Mouse (Mus musculus) cerebellum, adult 2 months (tissue): ENCODE measurements around the gene Ift81.

Experiments used
- CTCF ChIP-seq: fragments of 200-500 bp; IDR thresholded peaks from 2 replicates; pipeline ENCODE4 v1.5.1; 2011; ENCODE audit warnings: low read depth, mild to moderate bottlenecking, control low read depth, low read length, moderate library complexity, borderline replicate concordance; ENCODE audit not compliant: insufficient read depth
- POLR2A ChIP-seq: fragments of 200-500 bp; IDR thresholded peaks from 2 replicates; pipeline ENCODE4 v1.6.1; 2011; ENCODE audit warnings: low read length, control low read depth, borderline replicate concordance; ENCODE audit not compliant: insufficient read depth

GRCm38 (mm10) chr5:122624952-122625479, 10.7 kb upstream of the Ift81 start:
- TF ChIP-seq CTCF = no peak
- TF ChIP-seq POLR2A = no peak
